Mouse (Mus musculus): ENCODE measurements at regions not wholly inside any gene's neighbourhood (a gene's known extent, or its start where the extent isn't known, plus 50 kb on each side); places are given as distances from the start of the nearest gene placed in this dataset.

DNA sequence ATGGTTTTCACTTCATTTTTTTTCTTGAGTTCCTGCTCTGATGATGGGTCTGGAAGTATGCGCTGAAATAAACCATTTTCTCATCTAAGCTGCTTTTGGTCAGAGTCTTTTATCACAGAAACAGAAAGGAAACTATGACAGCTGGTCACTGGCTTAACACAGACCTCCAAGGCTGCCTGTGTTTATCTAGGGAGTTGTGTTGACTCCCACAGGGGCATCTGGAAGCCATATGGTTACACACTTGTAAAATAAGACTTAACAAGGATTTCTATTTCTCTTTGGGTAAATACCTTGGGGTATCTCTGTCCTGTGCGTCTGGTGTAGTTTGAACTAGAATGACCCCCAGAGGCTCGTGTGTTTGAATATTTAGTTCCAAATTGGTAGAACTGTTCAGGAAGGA, 315.5 kb upstream of the Kazn start:
- WGBS, result 71% methylated on average over 3 of the region's 3 CpGs
- Histone ChIP-seq H3K27ac (ENCODE audit: insufficient read depth, low read length) (no peak overlapping the region), H3K36me3 (ENCODE audit: control insufficient read depth, insufficient read depth, low read length) (no peaks in the 10 kb centered on the region), H3K27me3 (ENCODE audit: control insufficient read depth, insufficient read depth, low read length) (no peaks in the 10 kb centered on the region), H3K4me3 (ENCODE audit: extremely low read depth, insufficient read depth, insufficient read length) (no peak overlapping the region), H3K4me1 (ENCODE audit: control insufficient read depth, insufficient read depth, insufficient read length) (no peaks in the 10 kb centered on the region)
- DNase-seq (ENCODE audit: low read depth in 1 of 2, low spot score in 2 of 2), result no peak
- TF ChIP-seq CTCF (IDR thresholded peaks at IDR 0.05; ENCODE audit: extremely low read depth, insufficient read depth, insufficient read length, insufficient replicate concordance), result no peak

DNA sequence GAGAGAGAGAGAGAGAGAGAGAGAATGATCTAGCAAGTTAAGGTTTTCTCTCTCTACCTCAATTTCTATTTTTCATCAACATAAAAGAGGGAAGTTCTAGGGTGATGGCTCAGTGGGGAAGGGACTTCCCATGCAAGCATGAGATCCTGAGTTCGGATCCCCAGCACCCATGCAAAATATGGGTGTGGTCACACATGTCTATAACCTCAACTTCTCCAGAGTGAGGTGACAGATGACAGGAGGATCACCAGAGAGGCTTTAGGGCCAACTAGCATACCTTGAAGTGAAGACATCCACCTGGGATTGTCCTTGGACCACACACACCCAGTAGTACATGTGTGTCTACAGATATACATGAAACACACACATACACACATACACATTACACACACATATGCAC, 306.7 kb upstream of the Kazn start:
- H3K4me3 ChIP-seq (ENCODE audit: extremely low read depth, insufficient read depth, insufficient read length), result no peak overlapping the region
- no peak for DNase-seq (ENCODE audit: low read depth in 1 of 2, low spot score in 2 of 2)
- no peaks in the 10 kb centered on the region for H3K27me3 ChIP-seq (ENCODE audit: control insufficient read depth, insufficient read depth, low read length)
- 86% methylated on average over 1 of the region's 1 CpGs for whole genome bisulfite sequencing
- H3K36me3 ChIP-seq (ENCODE audit: control insufficient read depth, insufficient read depth, low read length), result no peaks in the 10 kb centered on the region
- H3K4me1 ChIP-seq (ENCODE audit: control insufficient read depth, insufficient read depth, insufficient read length), result no peaks in the 10 kb centered on the region
- H3K27ac ChIP-seq (ENCODE audit: insufficient read depth, low read length), result no peak overlapping the region
- TF ChIP-seq CTCF (IDR thresholded peaks at IDR 0.05; ENCODE audit: extremely low read depth, insufficient read depth, insufficient read length, insufficient replicate concordance), result no peak
- TF ChIP-seq POLR2A (IDR thresholded peaks at IDR 0.05; ENCODE audit: low read depth, low read length), result no peak

DNA sequence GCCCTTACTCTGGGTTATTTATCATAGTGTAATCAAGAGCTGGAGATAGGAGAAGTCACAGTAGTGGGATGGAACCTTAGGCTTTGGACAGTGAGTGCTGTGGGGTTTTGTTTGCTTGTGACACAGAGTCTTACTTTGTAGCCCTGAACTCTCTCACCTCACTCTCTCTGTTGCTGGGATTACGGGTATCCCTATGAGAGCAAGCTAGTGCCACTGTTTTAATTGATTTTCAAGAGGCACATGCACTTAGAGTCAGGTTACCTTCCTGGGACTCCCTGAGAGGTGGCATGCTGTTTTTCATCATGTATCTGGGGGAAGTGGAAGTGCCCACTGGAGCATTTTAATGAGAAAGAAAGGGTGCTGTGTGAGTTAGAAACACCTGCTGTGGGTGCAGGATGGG, 306.0 kb upstream of the Kazn start:
- TF ChIP-seq POLR2A (IDR thresholded peaks at IDR 0.05; ENCODE audit: low read depth, low read length), result no peak
- TF ChIP-seq CTCF (IDR thresholded peaks at IDR 0.05; ENCODE audit: extremely low read depth, insufficient read depth, insufficient read length, insufficient replicate concordance), result no peak
- H3K27ac ChIP-seq (ENCODE audit: insufficient read depth, low read length), result no peak overlapping the region
- H3K36me3 ChIP-seq (ENCODE audit: control insufficient read depth, insufficient read depth, low read length), result no peaks in the 10 kb centered on the region
- no peak for DNase-seq (ENCODE audit: low read depth in 1 of 2, low spot score in 2 of 2)
- WGBS, result 65% methylated on average over 1 of the region's 1 CpGs
- no peaks in the 10 kb centered on the region for H3K27me3 ChIP-seq (ENCODE audit: control insufficient read depth, insufficient read depth, low read length)
- H3K4me1 ChIP-seq (ENCODE audit: control insufficient read depth, insufficient read depth, insufficient read length), result no peaks in the 10 kb centered on the region
- H3K4me3 ChIP-seq (ENCODE audit: extremely low read depth, insufficient read depth, insufficient read length), result no peak overlapping the region

DNA sequence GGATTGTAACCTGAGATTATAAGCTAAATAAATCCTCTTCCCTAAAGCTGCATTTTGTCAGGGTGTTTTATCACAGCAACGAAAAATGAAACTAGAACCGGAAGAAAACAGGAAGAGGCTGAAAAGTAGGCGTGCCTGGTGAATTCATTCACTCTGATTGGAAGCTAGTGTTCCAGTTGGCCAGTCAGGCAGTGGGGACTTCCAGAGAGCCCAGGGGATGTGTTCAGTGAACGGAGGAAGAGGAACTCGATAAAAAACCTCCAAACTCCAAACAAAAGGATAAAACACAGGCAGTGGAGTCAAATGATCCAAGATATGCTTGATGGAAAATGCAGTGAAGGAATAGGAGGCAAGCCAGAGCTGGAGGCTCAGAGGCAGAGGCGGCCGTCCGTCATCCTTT, 305.5 kb upstream of the Kazn start:
- TF ChIP-seq POLR2A (IDR thresholded peaks at IDR 0.05; ENCODE audit: low read depth, low read length) (no peak), CTCF (IDR thresholded peaks at IDR 0.05; ENCODE audit: extremely low read depth, insufficient read depth, insufficient read length, insufficient replicate concordance) (no peak)
- Histone ChIP-seq H3K27me3 (ENCODE audit: control insufficient read depth, insufficient read depth, low read length) (no peaks in the 10 kb centered on the region), H3K4me3 (ENCODE audit: extremely low read depth, insufficient read depth, insufficient read length) (no peak overlapping the region), H3K27ac (ENCODE audit: insufficient read depth, low read length) (no peak overlapping the region), H3K4me1 (ENCODE audit: control insufficient read depth, insufficient read depth, insufficient read length) (no peaks in the 10 kb centered on the region), H3K36me3 (ENCODE audit: control insufficient read depth, insufficient read depth, low read length) (no peaks in the 10 kb centered on the region)
- 75% methylated on average over 8 of the region's 8 CpGs for WGBS
- peak in 1 of 2 experiments; percentile 8 for DNase-seq (ENCODE audit: low read depth in 1 of 2, low spot score in 2 of 2)

DNA sequence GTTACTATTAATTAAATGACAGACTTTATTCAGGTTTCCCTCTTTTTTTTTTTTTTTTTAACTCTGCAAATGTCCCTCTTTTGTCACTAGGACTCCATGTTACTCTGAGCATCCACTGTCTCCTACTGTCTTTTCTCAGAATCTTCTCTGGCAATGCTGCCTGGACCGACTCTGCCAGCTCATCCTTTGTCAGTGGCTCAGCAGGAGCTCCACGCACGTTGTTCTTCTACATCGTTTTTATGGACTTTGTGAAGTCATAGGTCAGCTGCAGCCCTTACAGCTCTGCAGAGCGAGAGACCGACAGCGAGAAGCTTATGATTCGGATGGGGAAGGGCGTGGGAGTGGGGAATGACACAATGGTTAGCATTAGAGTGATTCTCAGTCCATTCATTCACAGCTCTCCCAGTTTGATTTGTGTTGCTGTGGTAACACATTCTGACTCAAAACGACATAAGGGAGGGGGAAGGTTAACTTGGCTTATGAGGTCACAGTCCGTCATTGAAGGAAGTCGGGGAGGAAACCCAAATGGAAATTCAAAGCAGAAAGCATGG, 300.1 kb upstream of the Kazn start:
- TF ChIP-seq POLR2A (IDR thresholded peaks at IDR 0.05; ENCODE audit: low read depth, low read length) (no peak), CTCF (IDR thresholded peaks at IDR 0.05; ENCODE audit: extremely low read depth, insufficient read depth, insufficient read length, insufficient replicate concordance) (no peak)
- WGBS, result 77% methylated on average over 12 of the region's 12 CpGs

DNA sequence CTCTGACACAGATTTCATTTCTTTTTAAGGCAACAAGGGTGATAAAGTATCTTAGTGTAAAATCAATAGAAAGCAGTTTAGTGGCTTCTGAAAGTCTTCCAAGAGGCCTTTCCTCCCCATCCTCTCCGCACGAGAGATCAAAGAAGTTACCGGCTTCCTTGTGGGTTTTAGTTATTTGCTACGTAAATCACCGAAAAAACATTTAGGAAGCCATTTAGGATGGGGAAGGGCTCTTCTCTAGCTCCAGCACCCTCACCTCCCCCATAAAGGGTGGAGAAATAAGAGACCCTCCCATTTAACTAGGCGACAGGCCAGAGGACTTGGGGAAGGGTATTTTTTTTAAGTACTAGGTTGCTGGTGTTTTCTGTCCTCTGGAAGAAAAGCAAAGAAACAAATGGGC, 287.9 kb upstream of the Kazn start:
- Histone ChIP-seq H3K4me3 (ENCODE audit: extremely low read depth, insufficient read depth, insufficient read length) (no peak overlapping the region), H3K27me3 (ENCODE audit: control insufficient read depth, insufficient read depth, low read length) (no peaks in the 10 kb centered on the region), H3K36me3 (ENCODE audit: control insufficient read depth, insufficient read depth, low read length) (no peaks in the 10 kb centered on the region), H3K27ac (ENCODE audit: insufficient read depth, low read length) (no peak overlapping the region), H3K4me1 (ENCODE audit: control insufficient read depth, insufficient read depth, insufficient read length) (no peaks in the 10 kb centered on the region)
- TF ChIP-seq POLR2A (IDR thresholded peaks at IDR 0.05; ENCODE audit: low read depth, low read length) (no peak), CTCF (IDR thresholded peaks at IDR 0.05; ENCODE audit: extremely low read depth, insufficient read depth, insufficient read length, insufficient replicate concordance) (no peak)
- DNase-seq (ENCODE audit: low read depth in 1 of 2, low spot score in 2 of 2), result no peak
- WGBS, result 71% methylated on average over 6 of the region's 6 CpGs

More for the DNA sequence above, 300.1 kb upstream of the Kazn start:
- H3K27ac ChIP-seq (ENCODE audit: insufficient read depth, low read length), result no peak overlapping the region
- no peak for DNase-seq (ENCODE audit: low read depth in 1 of 2, low spot score in 2 of 2)
- H3K27me3 ChIP-seq (ENCODE audit: control insufficient read depth, insufficient read depth, low read length), result no peaks in the 10 kb centered on the region
- no peak overlapping the region for H3K4me3 ChIP-seq (ENCODE audit: extremely low read depth, insufficient read depth, insufficient read length)
- H3K36me3 ChIP-seq (ENCODE audit: control insufficient read depth, insufficient read depth, low read length), result no peaks in the 10 kb centered on the region
- H3K4me1 ChIP-seq (ENCODE audit: control insufficient read depth, insufficient read depth, insufficient read length), result no peaks in the 10 kb centered on the region

DNA sequence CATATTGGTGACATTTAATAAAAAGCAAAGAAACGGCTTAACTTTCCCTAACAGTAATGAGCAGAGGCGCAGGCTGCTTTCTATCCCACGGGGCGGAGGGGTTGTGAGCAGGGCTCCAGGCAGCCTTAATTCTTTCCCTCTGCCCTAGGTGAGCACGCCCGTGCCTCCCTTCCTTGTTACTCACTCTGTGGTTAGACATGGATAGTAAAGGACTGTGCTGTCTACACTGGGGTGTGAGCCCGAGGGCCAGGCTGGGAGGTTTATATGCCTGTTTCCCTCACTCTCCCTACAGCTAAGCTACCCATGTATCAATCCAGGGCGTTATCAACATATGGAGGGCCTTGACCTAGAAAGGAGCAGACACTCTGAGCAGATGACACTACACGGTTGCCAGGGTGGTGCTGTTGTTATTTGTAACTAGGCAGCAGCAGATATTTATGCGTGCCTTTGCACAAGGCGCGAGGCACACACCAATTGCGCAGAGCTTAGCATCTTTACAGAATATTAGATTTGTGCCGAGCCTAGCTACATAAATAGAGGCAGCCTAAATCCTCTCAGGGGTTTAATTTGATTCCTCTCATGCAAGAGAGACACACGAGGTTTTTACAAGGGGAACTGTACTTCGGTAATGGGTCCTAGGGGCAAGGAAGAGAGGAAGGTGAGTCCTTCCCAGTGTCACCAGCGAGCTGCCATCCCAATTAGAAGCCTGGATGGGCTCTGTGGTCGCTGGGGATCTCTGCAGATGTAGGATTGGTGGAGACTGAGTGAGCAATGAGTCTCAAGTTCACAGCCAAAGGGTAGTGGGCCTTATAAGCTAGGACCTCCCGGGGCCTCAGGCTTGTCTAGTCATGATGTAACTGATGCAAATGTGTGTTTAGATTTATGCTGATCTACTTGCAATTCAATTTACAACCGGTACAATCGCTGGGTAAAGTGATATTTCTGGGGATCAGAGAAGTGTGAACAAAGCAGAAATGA, 278.6 kb upstream of the Kazn start:
- Histone ChIP-seq H3K4me3 (ENCODE audit: extremely low read depth, insufficient read depth, insufficient read length) (no peak overlapping the region), H3K27ac (ENCODE audit: insufficient read depth, low read length) (no peak overlapping the region), H3K4me1 (ENCODE audit: control insufficient read depth, insufficient read depth, insufficient read length) (no peaks in the 10 kb centered on the region), H3K27me3 (ENCODE audit: control insufficient read depth, insufficient read depth, low read length) (no peaks in the 10 kb centered on the region), H3K36me3 (ENCODE audit: control insufficient read depth, insufficient read depth, low read length) (no peaks in the 10 kb centered on the region)
- no peak for DNase-seq (ENCODE audit: low read depth in 1 of 2, low spot score in 2 of 2)
- TF ChIP-seq POLR2A (IDR thresholded peaks at IDR 0.05; ENCODE audit: low read depth, low read length) (no peak), CTCF (IDR thresholded peaks at IDR 0.05; ENCODE audit: extremely low read depth, insufficient read depth, insufficient read length, insufficient replicate concordance) (no peak)
- WGBS, result 78% methylated on average over 21 of the region's 21 CpGs
